Mouse (Mus musculus) frontal cortex, postnatal 36 days (tissue): ENCODE data around the gene Olfr1350.
A peak's percentile ranks its signal among the peaks of the same experiment; 100 is the strongest.
"Not testable (repeated sequence)": the region's sequence is repeated elsewhere in the genome, so short reads cannot be mapped to it uniquely, and the experiment has no call there.

Experiments
- DNase-seq, 2 experiments: peaks; one replicate each; pipeline ENCODE4 v3.0.0; 2022; ENCODE audit warnings: low spot score in 2 of 2

The Olfr1350 gene

DNA sequence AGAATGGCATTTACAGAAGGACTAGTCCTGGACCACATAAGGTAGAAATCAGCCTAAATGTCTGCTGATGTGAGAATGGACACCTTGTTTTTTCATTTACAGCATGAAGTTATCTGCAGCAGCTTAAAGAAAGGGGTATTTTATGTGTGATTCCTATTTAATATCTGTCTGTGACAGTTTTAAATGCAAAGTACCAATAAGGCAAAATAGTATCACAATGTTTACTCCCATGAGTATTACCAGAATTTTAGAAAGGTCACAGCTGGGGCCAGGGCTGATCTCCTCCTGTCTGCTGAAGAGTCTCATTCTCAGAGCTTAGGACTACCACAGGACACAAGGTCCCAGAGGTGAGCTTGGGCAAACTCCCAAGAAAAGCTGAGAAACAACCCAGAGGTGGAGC, at the start of gene Olfr1350:
TSS of gene Olfr1350 (plus strand) at position 301 of the 400 bp plus-strand sequence.
- no peak for DNase-seq

GRCm38 (mm10) chr7:6521666-6522065, 43.0 kb upstream of the Olfr1350 start:
- no peak for DNase-seq

GRCm38 (mm10) chr7:6522850-6523249, 41.8 kb upstream of the Olfr1350 start, which contains the start of gene Olfr1349:
Olfr1349 (minus strand) TSS chr7:6522950.
- DNase-seq, result no peak

DNA sequence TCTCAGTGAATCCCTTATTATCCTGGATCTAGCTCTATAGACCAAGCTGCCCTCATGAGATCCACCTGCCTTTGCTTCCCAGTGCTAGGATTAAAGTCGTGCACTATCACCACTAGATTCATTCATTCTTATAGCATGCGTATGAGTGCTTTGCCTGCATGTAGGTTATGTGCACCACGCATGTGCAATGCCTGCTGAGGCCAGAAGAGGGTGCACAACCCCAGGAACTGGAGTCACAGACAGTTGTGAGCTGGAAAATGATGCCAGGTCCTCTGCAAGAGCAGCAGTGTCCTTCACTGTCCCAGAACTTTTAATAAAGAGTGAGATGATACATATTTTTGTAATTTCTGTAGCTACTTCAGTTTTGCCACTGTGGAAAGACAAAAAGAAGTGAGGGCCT, 39.6 kb upstream of the Olfr1350 start:
- DNase-seq, result no peak

- no peak for DNase-seq
These were observed 38.5 kb upstream of the Olfr1350 start for GRCm38 (mm10) chr7:6526141-6526540.

DNA sequence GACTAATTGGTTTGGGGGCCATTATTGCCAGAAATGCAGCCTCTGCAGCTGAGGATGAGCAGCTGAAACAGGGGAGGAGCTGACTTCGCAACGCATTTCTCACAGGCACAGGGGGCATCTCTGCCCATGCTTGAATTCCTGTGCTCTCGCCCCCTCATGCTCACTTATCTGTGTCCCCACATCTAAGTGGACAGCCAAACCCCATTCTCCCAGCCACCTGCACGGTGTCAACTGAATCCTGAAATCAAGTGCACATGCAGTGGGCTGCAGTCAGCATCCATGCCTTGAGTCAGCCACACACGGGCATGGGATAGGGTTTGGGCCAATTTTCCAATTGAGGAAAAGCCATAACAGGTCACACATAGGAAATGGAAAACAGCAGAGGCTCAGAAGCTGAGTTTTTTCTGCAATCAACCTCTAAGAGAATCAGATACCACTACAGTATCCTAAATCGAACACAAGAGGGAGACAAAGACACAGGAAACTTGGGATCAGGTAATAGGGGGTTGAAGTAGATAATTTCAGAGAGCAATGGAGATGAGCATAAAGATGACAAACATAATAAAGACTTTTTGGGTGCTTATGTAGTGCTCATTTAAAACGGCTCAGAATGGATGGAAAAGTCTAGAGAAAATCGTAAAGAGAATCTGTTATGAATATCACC, 21.6 kb downstream of the Olfr1350 start:
- DNase-seq, result peak; percentile 2 to 7

DNA sequence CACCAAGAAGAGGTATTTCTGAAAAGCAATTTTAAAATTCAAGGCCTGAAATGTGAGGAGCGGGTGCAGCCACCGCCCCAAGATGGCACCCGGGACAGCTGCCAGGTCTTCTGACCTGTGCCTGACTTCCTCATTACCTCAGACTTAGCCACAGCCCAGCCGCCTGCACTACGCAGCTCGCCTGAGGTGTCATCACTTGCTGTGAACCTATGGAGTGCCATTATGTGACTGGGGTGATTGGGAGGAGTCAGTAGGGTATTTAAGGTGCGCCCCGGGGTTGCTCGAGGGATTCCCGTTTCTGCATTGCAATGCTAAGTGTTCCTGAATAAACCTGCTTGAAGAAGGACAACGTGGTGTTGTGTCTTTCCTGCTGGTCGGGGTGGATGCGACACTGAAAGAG, 24.1 kb downstream of the Olfr1350 start:
- DNase-seq, result not testable (repeated sequence)

DNA sequence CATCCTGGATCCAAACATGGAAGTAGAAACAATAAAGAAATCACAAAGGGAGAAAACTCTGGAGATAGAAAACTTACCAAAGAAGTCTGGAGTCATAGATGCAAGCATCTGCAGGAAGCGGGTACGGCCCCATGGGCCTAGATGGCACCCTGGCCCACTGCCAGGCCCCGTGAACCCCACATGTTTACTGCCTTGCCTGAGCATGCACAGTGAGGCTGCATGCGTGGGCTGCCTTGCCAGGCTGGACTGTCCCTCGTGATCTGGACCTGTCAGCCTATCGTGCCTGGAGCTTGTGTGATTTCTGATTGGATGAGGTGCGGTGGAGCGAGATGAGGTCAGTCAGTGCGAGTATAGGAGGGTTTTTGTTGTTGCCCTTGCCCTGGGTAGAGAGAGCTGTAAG, 38.7 kb downstream of the Olfr1350 start:
- no peak for DNase-seq
